Mouse (Mus musculus) embryonic facial prominence, embryonic 10.5 days (tissue): Measurements from ENCODE around the gene Ak1. TPM values are rescaled to one million over a fixed set of nuclear protein-coding genes. Genes with fewer than 3 reads are reported as not detected.

Source experiments
- DNase-seq: peaks from one replicate; pipeline ENCODE4 v3.0.0-alpha.2; 2017; ENCODE audit warnings: low spot score
- H3K27ac ChIP-seq: fragments of 300-500 bp; sonication (generic); replicated peaks from 2 replicates; pipeline ENCODE4 v1.5.1; 2016; ENCODE audit warnings: mild to moderate bottlenecking
- H3K27me3 ChIP-seq: fragments of 300-500 bp; sonication (generic); replicated peaks from 2 replicates; pipeline ENCODE4 v1.6.1; 2016; ENCODE audit warnings: low read depth, mild to moderate bottlenecking; ENCODE audit not compliant: poor library complexity, severe bottlenecking
- H3K36me3 ChIP-seq: fragments of 300-500 bp; sonication (generic); replicated peaks from 2 replicates; pipeline ENCODE4 v1.6.1; 2016; ENCODE audit warnings: mild to moderate bottlenecking, moderate library complexity
- H3K4me1 ChIP-seq: fragments of 300-500 bp; sonication (generic); 2 replicates; pipeline ENCODE4 v1.6.1; 2016
- H3K4me3 ChIP-seq: fragments of 300-500 bp; sonication (generic); 2 replicates; pipeline ENCODE4 v1.5.1; 2016; ENCODE audit warnings: mild to moderate bottlenecking, moderate library complexity
- H3K9me3 ChIP-seq: fragments of 300-500 bp; sonication (generic); 2 replicates; pipeline ENCODE4 v1.6.1; 2016; ENCODE audit warnings: mild to moderate bottlenecking
- WGBS: fragments of 180-500 bp; shearing (Covaris S2); methylation state at CpG from one replicate; pipeline ENCODE4 v1.1.7; 2016; 5-methylcytosine and 5-hydroxymethylcytosine counted together
- polyA plus RNA-seq: library from polyadenylated mRNA; unstranded; fragments of >200 nt; fragmentation: Nextera tagmentation; extraction: Ambion mirVana; gene quantifications from 2 replicates; pipeline ENCODE4 v1.2.1, GENCODE M21; 2016

The Ak1 gene
- 20.5 and 24.7 TPM in 2 replicates for polyA plus RNA-seq

GRCm38 (mm10) chr2:32621517-32621859 is at the start of gene Ak1:
TSS of gene Ak1 (plus strand) at chr2:32621758.
- WGBS: 18% methylated on average over 7 of the region's 7 CpGs
- no peaks in the 10 kb centered on the region for H3K27me3 ChIP-seq
- peaks cover 72% of the 10 kb centered on the region for H3K4me1 ChIP-seq
- no peak for DNase-seq
- peaks cover 4% of the 10 kb centered on the region; the same call in 1 of the 2 replicates for H3K9me3 ChIP-seq
- H3K27ac ChIP-seq: peak within 1 kb of the TSS; percentile 87
- H3K36me3 ChIP-seq: peaks cover 29% of the 10 kb centered on the region
- peak within 1 kb of the TSS; percentile 30 for H3K4me3 ChIP-seq

- Histone ChIP-seq H3K4me1 (peaks cover 32% of the 10 kb centered on the region), H3K4me3 (peak overlapping the region; percentile 74), H3K27ac (no peak overlapping the region), H3K36me3 (peaks cover 30% of the 10 kb centered on the region), H3K9me3 (no peaks in the 10 kb centered on the region), H3K27me3 (peaks cover 13% of the 10 kb centered on the region)
- no peak for DNase-seq
- 92% methylated on average over 11 of the region's 11 CpGs for WGBS
These were observed 49.4 kb upstream of the Ak1 start for GRCm38 (mm10) chr2:32572196-32572595.

GRCm38 (mm10) chr2:32574497-32574896 is 47.1 kb upstream of the Ak1 start, which contains the start of gene Pip5kl1:
TSS of gene Pip5kl1 (plus strand) at chr2:32574797.
- WGBS: 78% methylated on average over 6 of the region's 6 CpGs
- H3K36me3 ChIP-seq: peaks cover 10% of the 10 kb centered on the region

GRCm38 (mm10) chr2:32574901-32575585 is 46.5 kb upstream of the Ak1 start:
- H3K27ac ChIP-seq: peak overlapping the region; percentile 76
- H3K4me1 ChIP-seq: peaks cover 37% of the 10 kb centered on the region
- DNase-seq: peak; percentile 71
- H3K4me3 ChIP-seq: peak overlapping the region; percentile 75
- H3K9me3 ChIP-seq: no peaks in the 10 kb centered on the region
- H3K36me3 ChIP-seq: peaks cover 10% of the 10 kb centered on the region
- 2% methylated on average over 26 of the region's 26 CpGs for WGBS
- peaks cover 41% of the 10 kb centered on the region for H3K27me3 ChIP-seq

More at GRCm38 (mm10) chr2:32574497-32574896, 47.1 kb upstream of the Ak1 start, which contains the start of gene Pip5kl1:
- Histone ChIP-seq H3K27ac (peak within 1 kb of the TSS; percentile 76), H3K4me1 (peaks cover 37% of the 10 kb centered on the region), H3K9me3 (no peaks in the 10 kb centered on the region), H3K27me3 (peaks cover 36% of the 10 kb centered on the region), H3K4me3 (peak within 1 kb of the TSS; percentile 75)
- DNase-seq: no peak

GRCm38 (mm10) chr2:32575586-32576160 is 45.9 kb upstream of the Ak1 start, which contains the start of gene 9430097D07Rik:
TSS of gene 9430097D07Rik (minus strand) at chr2:32575684.
- H3K27me3 ChIP-seq: peaks cover 47% of the 10 kb centered on the region
- no peaks in the 10 kb centered on the region for H3K9me3 ChIP-seq
- H3K4me3 ChIP-seq: peak within 1 kb of the TSS; percentile 75
- peaks cover 10% of the 10 kb centered on the region for H3K36me3 ChIP-seq
- peak within 1 kb of the TSS; percentile 76 for H3K27ac ChIP-seq
- WGBS: 6% methylated on average over 28 of the region's 28 CpGs
- DNase-seq: peak; percentile 81
- peaks cover 37% of the 10 kb centered on the region for H3K4me1 ChIP-seq

GRCm38 (mm10) chr2:32576532-32576931 is 45.0 kb upstream of the Ak1 start:
- H3K27me3 ChIP-seq: peaks cover 54% of the 10 kb centered on the region
- no peak for DNase-seq
- H3K27ac ChIP-seq: no peak overlapping the region
- WGBS: 90% methylated on average over 9 of the region's 9 CpGs
- H3K4me3 ChIP-seq: no peak overlapping the region
- peaks cover 37% of the 10 kb centered on the region for H3K4me1 ChIP-seq
- peaks cover 10% of the 10 kb centered on the region for H3K36me3 ChIP-seq
- no peaks in the 10 kb centered on the region for H3K9me3 ChIP-seq

- Histone ChIP-seq H3K27me3 (peaks cover 72% of the 10 kb centered on the region), H3K9me3 (no peaks in the 10 kb centered on the region), H3K36me3 (0 out of 2 replicates have a peak, but pooled peaks cover under 1% of the 10 kb centered on the region), H3K4me3 (0 out of 2 replicates have a peak overlapping the region, but pooled peaks have one; percentile 5), H3K27ac (no peak overlapping the region), H3K4me1 (peaks cover 32% of the 10 kb centered on the region)
- DNase-seq: no peak
- WGBS: 38% methylated on average over 26 of the region's 30 CpGs
These were observed 43.2 kb upstream of the Ak1 start for GRCm38 (mm10) chr2:32578146-32579046.

- Histone ChIP-seq H3K4me1 (peaks cover 18% of the 10 kb centered on the region), H3K36me3 (no peaks in the 10 kb centered on the region), H3K27me3 (peaks cover 71% of the 10 kb centered on the region), H3K27ac (no peak overlapping the region), H3K9me3 (no peaks in the 10 kb centered on the region), H3K4me3 (peak overlapping the region; percentile 49)
- 33% methylated on average over 19 of the region's 19 CpGs for WGBS
- DNase-seq: peak; percentile 68
These were observed 40.0 kb upstream of the Ak1 start for GRCm38 (mm10) chr2:32581450-32582095.

- peaks cover 33% of the 10 kb centered on the region for H3K4me1 ChIP-seq
- no peaks in the 10 kb centered on the region for H3K36me3 ChIP-seq
- peak overlapping the region; percentile 27; the same call in 1 of the 2 replicates for H3K27ac ChIP-seq
- WGBS: 14% methylated on average over 37 of the region's 37 CpGs
- peaks cover 64% of the 10 kb centered on the region for H3K27me3 ChIP-seq
- H3K9me3 ChIP-seq: no peaks in the 10 kb centered on the region
- H3K4me3 ChIP-seq: peak overlapping the region; percentile 48
- peak; percentile 85 for DNase-seq
These were observed 38.4 kb upstream of the Ak1 start for GRCm38 (mm10) chr2:32582830-32583799.

- peaks cover 4% of the 10 kb centered on the region for H3K36me3 ChIP-seq
- no peak overlapping the region for H3K4me3 ChIP-seq
- peaks cover 46% of the 10 kb centered on the region for H3K4me1 ChIP-seq
- DNase-seq: no peak
- H3K27me3 ChIP-seq: peaks cover 44% of the 10 kb centered on the region
- H3K27ac ChIP-seq: no peak overlapping the region
- no peaks in the 10 kb centered on the region for H3K9me3 ChIP-seq
- WGBS: 85% methylated on average over 7 of the region's 7 CpGs
These were observed 36.3 kb upstream of the Ak1 start for GRCm38 (mm10) chr2:32585149-32585714.

GRCm38 (mm10) chr2:32586871-32587351 is 34.6 kb upstream of the Ak1 start, which contains the start of gene St6galnac4:
TSS of gene St6galnac4 (plus strand) at chr2:32587095.
- peaks cover 44% of the 10 kb centered on the region for H3K4me1 ChIP-seq
- H3K27me3 ChIP-seq: peaks cover 29% of the 10 kb centered on the region
- peaks cover 9% of the 10 kb centered on the region for H3K36me3 ChIP-seq
- H3K4me3 ChIP-seq: peak within 1 kb of the TSS; percentile 68
- peak within 1 kb of the TSS; percentile 86 for H3K27ac ChIP-seq
- peak; percentile 97 for DNase-seq
- no peaks in the 10 kb centered on the region for H3K9me3 ChIP-seq
- under 1% methylated on average over 38 of the region's 38 CpGs for WGBS
